Mouse (Mus musculus): ENCODE data around the gene Prss16.
A peak's percentile ranks its signal among the peaks of the same experiment; 100 is the strongest.

Gene Prss16

DNA sequence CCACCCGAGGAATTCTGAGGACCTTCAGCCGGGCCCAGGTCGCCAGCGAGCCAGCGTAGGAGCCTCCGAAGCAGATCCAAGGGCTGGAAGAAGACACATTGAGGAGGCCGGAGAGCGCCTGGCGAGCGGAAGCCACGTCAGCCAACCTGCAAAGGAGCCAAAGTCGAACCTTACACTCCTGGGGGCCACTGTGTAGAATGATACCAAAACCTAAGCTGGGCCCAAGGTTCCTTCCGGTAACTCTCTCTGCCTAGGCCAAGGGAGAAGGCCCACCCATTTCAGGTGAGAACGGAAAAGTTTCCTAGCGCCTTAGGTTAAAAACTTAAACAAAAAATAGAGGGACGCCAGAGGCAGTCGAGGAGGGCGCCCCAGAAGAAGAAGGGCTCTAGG, 2.4 kb downstream of the Prss16 start:
- no peak for DNase-seq (ENCODE audit: low spot score)

DNA sequence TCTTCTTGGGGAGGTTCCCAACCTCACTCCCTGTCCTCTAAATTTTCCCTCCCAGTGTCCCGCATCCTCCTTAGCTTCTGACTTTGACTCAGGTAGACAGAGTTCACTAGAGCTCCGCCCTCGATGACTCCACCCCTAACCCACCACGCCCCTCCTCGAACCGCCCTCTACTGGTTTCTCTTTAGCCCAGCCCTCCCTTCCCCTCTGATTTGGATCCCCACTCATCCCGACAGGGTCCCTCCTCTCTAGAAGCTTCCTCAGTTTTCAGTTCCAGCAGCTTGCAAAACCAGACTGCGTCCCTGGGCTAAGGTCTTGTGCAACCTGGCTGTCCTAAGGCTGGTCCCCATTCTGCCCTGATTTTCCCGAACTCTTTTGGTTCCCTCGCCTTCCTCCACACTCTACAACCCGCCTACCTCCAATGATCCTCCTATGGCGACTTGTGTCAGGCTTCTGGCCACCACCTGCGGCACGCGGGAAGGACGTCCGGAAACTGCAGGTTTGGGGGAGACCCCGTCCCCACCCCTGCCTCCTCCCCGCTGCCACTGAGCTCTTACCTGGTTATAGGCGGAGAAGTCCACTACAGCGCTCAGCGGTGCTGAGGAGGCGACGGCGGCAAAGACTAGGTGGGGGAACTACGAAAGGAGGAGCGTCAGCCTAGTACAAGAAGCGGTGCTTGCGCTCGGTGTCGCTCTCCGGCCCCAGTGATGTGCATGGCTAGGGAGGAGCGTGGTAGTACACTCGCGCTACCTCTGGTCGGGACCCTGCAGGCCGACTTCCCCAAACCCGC, 3.0 kb downstream of the Prss16 start:
- peak; percentile 42 for DNase-seq (ENCODE audit: low spot score)

DNA sequence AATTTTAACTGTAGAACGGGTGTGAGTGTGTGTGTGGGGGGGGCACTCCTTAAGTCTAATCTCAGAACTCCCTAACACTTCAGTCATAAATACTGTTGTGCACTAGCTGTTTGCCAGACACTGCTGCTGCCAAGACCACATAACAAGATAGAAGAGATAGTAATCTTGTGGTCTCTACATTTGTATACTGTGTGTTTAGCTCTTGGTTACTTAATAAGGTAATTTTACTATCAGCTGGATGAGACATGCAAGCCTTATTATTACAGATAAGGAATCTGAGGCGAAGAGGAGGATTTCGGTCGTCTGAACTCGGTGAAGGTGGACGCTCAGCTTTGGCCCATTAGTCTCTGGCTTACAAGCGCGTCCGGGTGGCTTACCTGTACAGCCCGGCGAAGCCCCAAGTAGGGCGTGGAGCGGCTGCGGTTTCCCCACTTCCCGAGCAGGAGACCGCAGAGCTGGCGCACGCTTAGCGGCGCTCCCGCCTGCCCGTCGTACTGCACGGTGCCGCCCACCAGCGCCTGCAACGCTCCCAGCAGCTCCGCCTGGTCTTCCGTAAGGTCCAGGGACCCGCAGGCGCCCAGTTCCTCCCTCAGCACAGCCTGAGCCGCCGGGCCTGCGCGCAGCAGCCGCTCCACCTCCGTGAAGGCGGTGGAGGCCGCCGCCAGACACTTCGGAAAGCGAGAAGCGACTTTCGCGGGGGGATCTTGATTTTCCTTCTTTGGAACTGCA, 3.8 kb downstream of the Prss16 start:
- peak; percentile 48 for DNase-seq (ENCODE audit: low spot score)

DNA sequence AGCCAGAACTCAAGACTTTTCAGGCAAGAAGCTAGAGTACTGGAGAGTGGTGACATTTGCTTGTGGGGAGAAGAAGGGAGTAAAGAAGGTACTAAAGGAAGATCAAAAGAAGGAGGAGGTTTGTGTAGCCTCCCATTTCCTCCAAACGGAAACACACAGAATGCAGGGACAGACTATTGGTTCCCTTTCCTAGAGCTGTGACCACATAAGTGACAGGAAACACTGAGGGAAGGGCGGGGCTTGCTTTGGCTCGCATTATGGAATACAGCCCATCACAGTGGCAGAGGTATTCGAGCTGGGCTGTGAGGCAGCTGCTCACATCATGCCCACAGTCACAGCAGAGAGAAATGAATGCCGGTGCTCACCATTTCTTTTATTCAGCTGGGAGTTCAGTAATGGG, 7.7 kb downstream of the Prss16 start:
- no peak for DNase-seq (ENCODE audit: low spot score)

DNA sequence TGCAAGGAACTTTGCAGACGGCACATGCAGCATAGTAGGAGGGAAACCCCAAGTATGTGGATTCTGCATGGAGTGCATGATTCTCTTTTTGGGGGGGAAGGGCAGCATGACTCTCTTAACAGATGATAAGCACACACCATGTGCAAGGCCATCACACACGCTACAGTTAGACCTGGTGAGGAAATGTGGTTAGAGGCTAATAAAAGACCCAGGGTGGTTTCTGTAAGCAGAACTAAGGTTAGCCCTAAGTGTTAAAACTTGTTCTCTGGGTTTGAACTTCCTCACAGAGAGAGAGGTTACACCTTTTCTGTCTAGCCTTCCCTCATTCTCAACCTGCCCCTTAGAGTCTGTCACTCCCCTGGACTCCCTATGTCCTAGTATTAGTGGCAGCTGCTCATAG, 8.2 kb downstream of the Prss16 start:
- DNase-seq (ENCODE audit: low spot score): no peak

DNA sequence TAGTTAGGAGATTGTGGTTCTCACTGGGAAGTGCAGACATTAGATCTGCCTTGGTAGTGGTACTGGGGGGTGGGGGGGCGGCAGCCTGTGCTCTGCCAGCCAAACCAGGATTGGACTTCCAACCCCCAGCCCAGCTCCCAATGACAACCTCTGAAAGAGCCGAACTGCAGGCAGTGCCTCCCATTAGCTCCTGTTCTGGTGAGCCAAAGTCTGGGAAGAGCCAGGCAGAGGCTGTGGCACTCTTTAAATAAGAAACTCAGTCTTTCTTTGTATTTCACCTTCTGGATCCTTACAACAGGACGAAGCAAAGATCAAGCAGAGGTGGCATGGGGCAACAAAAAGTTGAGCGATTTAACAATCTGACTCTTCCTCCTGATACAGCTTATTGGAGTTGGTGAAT, 10.4 kb downstream of the Prss16 start:
- no peak for DNase-seq (ENCODE audit: low spot score)

DNA sequence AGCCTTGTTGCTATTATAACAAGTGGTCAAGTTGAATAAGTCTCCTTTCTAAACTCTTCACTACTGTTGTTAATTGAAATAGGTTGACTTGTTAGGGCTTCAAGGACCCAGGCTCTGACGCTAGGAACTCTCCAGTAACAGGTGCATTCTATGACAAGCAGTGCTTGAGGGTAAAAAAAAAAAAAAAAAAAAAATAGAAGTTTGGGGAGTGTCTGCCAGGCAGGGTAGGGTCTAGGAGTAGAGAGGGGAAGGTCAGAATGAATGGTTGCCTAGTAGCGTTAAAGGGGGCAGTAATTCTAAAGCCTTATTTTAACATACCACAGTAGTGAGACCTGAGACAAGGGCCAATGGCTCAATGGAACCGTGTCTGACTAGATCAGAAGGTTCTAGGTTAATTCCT, 11.1 kb downstream of the Prss16 start:
- DNase-seq (ENCODE audit: low spot score): no peak

DNA sequence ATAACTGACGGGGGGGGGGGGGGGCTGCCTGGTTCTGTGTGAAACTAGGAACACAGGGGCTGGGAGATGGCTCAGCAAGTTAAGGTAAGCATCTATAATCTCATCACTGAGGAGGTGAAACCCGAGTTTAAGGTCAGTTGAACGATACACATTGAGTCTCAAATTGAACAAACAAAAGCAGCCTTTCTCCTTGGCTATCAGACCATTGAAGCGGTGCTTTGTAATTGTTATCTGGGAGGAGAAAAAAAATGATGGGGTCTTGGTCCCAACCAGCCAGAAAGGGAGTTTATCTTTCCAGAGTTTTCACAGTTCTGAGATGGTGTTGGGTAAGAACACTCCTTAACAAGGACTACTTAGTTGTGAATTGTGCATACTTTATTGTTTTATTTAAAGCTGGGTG, 11.7 kb downstream of the Prss16 start:
- no peak for DNase-seq (ENCODE audit: low spot score)

DNA sequence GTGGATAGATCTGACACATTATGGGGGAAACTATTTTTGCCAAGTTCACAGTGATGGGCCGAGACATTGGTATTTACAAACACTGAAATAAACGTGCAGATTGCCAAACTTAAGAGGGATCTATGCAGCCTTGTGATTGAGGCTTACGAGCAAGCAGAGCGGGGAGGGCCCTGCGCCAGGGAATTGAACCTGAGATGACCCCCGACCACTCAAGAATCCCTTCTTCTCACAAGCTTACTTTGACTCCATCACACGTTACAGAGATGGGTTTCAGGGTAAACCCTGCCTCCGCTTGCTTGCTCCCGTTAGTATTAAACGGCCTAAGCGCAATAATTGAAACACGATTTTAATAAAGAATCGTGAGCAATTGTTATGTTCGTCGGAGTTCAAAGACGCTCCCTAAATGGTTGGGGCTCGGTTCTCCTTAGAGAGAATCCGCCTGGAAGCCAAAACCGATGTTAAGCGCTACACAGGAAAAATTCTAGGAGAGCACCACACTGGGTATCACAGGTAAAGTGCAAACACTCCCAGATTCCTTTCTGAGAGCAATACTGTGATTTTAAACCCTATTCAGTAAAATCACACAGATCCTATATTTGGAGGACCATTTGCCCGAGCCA, 12.2 kb downstream of the Prss16 start:
- DNase-seq (ENCODE audit: low spot score): no peak

DNA sequence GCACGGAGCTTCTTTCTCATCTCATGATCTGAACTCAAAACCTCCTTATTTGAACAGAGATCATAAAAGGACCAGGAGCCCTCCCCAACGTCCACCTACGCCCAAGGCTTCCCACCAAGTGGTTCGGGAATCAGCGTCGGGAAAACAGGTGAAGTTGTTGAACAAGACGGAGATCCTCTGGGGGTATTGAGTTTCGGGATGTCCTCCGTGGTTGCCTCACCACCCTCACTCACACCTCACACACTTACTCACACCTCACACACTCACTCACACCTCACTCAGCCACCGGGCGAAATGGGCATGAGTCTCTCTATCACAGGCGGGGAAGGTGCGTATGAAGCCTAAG, 12.7 kb downstream of the Prss16 start:
- DNase-seq (ENCODE audit: low spot score): no peak

DNA sequence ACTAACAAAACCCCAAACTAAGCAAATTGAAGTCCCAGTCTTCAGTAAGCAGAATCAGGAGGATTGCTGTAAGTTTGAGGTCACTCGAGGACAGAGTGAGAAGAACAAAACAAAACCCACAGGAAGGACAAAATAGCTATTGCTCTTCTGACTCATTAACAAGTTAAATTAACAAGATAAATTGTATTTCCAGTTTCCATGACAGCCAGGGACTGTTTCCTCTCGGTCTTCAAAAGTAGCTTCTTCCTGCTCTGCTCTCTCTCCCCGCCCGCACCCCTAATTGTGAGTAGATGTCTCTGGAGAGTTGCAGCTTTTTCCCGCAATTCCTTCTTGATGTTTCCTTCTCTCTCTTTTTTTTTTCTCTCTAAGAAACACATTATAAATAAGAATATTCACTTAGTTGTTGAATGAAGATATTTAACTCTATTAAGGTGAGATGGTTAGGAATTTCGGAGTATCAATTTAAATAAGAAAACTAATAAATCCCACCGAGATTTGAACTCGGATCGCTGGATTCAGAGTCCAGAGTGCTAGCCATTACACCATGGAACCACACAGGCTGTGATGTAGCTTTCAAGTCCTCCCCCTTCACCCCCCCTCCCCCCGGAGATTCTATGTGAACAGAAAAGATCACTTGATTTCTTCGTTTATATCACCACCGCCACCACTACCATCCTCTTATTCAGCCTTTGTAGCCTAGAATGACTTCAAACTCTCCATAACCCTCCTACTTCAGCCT, 13.3 kb downstream of the Prss16 start:
- DNase-seq (ENCODE audit: low spot score): no peak

DNA sequence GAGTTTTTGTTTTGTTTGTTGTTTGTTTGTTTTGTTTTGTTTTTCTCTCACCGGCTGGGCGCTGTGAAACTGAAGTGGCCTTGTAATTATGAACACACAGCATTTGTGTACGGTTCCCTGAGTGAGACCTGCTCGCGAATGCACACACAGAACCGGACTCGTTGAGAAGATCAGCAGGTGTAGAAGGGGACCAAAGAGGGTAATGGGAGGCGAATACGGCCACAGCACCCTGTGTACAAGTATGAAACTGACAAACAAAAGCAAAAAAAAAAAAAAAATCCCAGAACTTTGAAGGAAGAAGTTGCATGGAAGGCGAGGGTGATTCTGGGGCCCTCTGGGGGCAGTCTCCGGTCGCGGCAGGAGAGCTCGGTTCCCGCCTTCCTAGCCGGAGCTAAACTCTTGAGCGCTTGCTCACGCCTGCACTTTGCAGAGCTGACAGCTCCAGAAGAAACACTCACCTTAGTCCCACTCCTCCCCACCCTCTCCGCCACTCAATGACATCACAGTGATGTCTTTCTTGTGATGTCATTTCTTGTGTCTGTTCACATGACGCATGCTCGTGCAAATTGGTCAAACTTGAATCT, 14.1 kb downstream of the Prss16 start:
- no peak for DNase-seq (ENCODE audit: low spot score)

DNA sequence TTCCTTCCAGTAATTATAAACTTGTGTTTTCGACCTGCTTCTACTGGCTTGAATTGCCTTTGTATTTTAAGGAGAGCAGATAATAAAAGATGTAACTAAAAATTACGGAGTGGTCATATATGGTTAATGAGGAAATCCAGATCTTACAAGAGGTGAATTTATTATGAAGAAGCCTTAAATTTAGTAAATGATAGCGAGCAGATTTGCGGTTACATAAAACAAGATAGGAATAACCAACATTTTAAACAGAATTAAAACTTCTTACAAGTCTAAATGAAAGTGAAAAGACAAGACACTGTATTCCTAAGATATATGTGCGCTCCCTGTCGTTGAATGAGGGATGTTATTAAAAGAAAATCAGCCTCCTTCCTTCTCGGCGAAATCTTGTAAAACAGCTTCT, 14.6 kb downstream of the Prss16 start:
- no peak for DNase-seq (ENCODE audit: low spot score)

DNA sequence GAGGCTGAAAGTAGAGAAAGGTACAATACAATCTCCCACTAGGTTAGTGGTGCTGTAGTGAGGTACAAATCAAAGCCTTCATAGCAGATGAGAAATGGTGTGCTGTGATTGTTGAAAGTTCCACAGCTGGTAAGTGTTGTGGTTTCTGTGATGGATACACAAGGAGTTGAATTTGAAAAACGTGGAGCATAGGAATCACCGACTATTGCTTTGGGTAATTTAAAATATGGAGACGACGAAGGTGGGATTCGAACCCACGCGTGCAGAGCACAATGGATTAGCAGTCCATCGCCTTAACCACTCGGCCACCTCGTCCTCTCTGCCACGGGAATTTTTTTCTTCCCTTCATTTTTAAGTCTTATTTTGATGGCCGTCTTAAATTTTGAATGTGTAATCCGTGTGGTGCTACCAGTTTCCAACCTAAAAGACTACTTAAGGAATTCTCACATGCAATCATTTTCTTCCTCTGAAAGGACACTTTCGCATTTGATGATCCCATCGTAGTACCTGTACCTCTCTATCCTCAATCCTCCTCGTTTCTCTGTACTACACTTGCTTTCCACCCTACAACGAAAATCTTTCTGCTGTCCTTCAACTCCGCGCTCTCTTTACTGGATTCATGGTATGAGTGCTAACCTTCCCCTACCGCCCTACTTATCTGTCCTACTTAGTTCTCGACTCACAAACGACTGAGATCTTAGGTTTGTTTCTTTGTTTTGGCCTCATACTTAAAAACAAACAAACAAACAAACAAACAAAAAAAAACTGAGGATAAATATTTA, 15.4 kb downstream of the Prss16 start:
- DNase-seq (ENCODE audit: low spot score): peak; percentile 62

DNA sequence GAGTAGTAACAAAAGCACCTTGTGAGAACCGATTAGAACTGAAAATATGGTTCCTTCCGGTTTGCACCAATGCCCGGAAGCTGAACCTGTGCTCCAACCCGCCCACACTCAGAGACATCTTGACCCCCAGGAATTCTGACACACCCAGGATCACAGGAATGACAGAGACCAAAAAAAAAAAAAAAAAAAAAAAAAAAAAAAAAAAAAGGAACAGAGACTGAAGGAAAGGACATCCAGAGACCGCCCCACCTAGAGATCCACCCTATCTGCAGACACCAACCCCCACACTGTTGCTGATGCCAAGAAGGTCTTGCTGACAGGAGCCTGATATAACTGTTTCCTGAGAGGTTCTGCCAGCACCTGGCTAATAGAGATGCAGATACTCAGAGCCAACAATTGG, 17.0 kb downstream of the Prss16 start:
- DNase-seq (ENCODE audit: low spot score): no peak

DNA sequence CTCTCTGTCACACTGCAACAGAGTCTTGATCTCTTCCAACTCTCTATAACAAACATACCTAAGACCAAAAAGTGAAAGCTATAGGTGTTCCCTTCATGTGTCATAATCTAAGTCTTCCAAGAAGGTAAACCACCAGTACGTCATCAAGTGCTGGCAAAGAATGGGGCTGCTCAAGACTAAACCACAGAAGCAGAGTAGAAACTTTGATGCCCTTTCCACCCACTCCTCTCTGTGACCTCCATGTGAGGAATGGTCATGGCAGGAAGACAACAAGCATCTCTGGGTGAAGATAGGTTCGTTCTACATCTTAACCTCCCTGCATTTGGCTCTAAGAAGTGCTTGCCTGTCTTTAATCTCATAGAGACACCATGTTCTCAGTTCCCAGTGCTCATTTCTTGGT, 25.1 kb downstream of the Prss16 start:
- DNase-seq (ENCODE audit: low spot score): no peak

DNA sequence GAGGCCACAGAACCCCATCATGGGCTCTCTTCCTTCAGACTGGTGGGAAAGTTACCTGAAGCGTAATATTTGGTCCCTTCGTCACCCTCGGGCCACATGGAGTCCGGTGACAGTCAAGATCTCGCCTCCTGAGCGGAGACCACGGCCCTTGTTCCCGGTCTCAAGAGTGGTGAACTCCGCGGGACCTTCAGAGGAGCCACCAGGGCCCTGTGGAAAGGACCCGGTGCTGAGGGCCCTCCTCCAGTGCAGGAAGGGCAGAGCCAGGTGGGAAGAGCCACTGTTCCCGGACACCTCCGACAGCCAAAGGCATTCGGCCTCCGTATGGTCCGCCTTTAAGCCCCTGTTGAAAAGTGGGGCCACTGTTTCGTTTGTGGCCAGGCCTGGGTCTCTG, 27.7 kb downstream of the Prss16 start:
- no peak for DNase-seq (ENCODE audit: low spot score)

DNA sequence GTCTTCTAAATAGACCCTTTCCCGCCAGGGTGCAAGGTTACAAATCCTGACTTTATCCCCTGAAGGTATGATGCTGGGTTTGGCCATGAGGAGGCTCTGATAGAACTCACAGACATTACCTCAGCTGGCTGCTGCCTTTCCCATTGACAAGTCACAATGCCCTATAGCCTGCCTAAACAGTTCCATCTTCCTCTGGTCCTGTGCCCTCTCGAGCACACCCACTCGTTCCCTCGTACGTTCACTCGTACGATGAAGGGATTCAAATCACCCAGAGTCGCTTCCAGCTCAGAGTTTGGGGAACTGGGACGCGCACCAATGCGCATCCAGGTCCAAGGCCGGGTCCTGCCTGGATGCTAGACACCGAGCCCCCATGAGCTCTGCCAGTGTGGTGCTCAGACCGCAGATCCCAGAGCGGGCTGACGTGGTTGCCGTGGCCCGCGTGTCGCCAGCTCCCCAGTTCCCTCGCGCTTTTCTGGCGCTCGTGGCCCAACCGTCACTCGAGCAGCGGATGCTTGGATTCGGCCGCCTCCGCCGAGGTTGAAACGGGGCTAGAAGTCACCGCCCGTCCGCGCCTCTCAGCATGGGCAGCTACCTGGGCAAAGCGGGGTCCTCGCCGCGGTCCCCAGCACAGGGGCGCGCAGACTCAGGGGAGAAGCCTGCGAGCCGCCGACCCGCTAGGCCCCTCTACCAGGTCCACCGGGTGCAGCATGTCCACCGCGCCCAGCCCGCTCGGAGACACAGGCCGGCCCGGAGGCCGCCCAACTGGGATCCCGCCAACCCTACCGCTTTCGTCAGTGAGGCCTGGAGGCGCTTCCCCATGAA, 28.4 kb downstream of the Prss16 start, which contains the start of gene Pom121l2:
TSS of gene Pom121l2 (plus strand) at position 214 of the 822 bp plus-strand sequence.
- peak; percentile 55 for DNase-seq (ENCODE audit: low spot score)

DNA sequence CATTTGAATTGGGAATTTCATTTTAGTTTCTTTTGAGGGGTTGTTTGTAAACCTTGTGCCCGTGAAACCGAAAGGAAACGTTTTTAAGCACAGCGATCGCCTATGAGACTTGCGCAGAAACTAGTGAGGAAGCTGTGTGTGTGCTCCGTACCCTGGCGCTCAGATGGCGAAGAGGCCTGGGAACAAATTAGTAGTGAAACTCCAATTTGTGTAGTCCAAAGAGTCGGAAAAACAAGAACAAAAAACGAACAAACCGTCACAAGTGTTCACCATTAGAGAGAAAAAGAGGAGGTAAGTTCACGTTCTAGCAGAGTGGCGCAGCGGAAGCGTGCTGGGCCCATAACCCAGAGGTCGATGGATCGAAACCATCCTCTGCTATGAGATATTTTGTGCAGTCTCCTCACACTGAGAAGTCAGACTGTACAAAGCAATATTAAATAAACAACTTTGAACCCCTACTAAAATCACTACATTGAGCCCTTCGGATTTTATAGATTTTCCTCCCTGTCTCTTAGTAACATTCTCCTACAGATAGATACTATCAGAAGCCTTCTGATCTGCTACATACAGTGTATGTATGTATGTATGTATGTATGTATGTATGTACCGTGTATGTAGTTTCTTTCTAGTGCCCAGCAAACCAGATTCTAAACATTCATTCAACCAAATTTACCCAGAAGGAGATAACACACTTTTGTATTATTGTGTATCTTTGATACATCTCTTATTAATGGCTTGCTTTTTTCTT, 34.6 kb downstream of the Prss16 start:
- peak; percentile 46 for DNase-seq (ENCODE audit: low spot score)

DNA sequence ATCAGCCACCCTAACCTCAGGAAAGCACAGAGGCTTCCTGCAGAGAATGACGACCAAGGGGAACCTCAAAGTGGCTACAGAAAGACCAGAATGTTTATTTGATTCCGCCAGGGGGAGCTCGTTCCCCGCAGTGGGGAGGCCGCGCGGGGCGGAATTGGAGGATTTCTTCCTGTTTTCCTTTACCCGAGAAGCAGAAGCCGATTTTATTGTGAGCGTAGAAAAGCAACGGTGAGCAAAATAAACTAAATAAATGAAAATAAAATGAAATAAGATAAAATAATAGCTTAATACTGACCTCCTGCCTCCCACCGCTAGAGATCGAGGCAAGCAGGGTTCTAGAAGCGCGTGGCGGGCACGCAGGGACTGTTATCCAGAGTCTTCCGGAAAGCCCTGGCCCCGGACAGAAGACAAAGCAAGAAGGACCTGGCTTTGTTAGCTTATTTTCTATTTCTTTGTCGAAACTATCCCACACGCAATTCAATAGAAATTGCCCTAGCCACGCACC, 35.3 kb downstream of the Prss16 start:
- peak; percentile 81 for DNase-seq (ENCODE audit: low spot score)
